Mouse (Mus musculus): ENCODE measurements around the gene Serpina3j. TPM values are rescaled to one million over a fixed set of nuclear protein-coding genes. Genes with fewer than 3 reads are reported as not detected.

The Serpina3j gene
- total RNA-seq, 1 experiment: not detected

- Histone ChIP-seq H3K36me3 (ENCODE audit: control insufficient read depth, insufficient read depth, low read length, poor library complexity, severe bottlenecking) (no peaks in the 10 kb centered on the region), H3K4me3 (ENCODE audit: insufficient read depth in 1 of 2, low read depth in 1 of 2, low read length in 2 of 2, poor library complexity in 1 of 2, severe bottlenecking in 1 of 2) (no peak overlapping the region), H3K9ac (ENCODE audit: insufficient read depth, low read depth, low read length, poor library complexity, severe bottlenecking) (no peak overlapping the region), H3K4me1 (ENCODE audit: control insufficient read depth in 2 of 2, insufficient read depth in 2 of 2, low read length in 2 of 2, poor library complexity in 1 of 2) (no peaks in the 10 kb centered on the region), H3K9me3 (ENCODE audit: control insufficient read depth, insufficient read depth, low read depth, low read length) (peaks cover 4% of the 10 kb centered on the region; the same call in 1 of the 2 replicates), H3K27ac (ENCODE audit: insufficient read depth, low read depth, low read length, poor library complexity, severe bottlenecking) (no peak overlapping the region)
- in situ Hi-C loops (cut with MboI; ENCODE audit: low sequenced_read_pairs in 2 of 2, unreplicated experiment in 2 of 2): no loop called here
- DNase-seq (ENCODE audit: low read depth, low spot score): no peak
- no peak for TF ChIP-seq HCFC1 (IDR thresholded peaks at IDR 0.05; ENCODE audit: borderline replicate concordance, insufficient read depth, low read length)
- TF ChIP-seq MAFK (IDR thresholded peaks at IDR 0.05; ENCODE audit: insufficient read depth, low read depth, low read length): no peak
- TF ChIP-seq CHD2 (IDR thresholded peaks at IDR 0.05; ENCODE audit: low read depth, low read length): no peak
- TF ChIP-seq ZNF384 (IDR thresholded peaks at IDR 0.05; ENCODE audit: low read depth, low read length): no peak
- no peak for TF ChIP-seq ZC3H11A (IDR thresholded peaks at IDR 0.05; ENCODE audit: borderline replicate concordance, low read depth, low read length)
Observed at GRCm38 (mm10) chr12:104283380-104283779, 31.0 kb upstream of the Serpina3j start.

GRCm38 (mm10) chr12:104288336-104288735 lies 26.0 kb upstream of the Serpina3j start:
- in situ Hi-C loops (cut with MboI; ENCODE audit: low sequenced_read_pairs in 2 of 2, unreplicated experiment in 2 of 2): no loop called here
- H3K36me3 ChIP-seq (ENCODE audit: control insufficient read depth, insufficient read depth, low read length, poor library complexity, severe bottlenecking): no peaks in the 10 kb centered on the region
- no peak overlapping the region for H3K27ac ChIP-seq (ENCODE audit: insufficient read depth, low read depth, low read length, poor library complexity, severe bottlenecking)
- no peak for DNase-seq (ENCODE audit: low read depth, low spot score)
- TF ChIP-seq CHD2 (IDR thresholded peaks at IDR 0.05; ENCODE audit: low read depth, low read length) (no peak), ZC3H11A (IDR thresholded peaks at IDR 0.05; ENCODE audit: borderline replicate concordance, low read depth, low read length) (no peak)
- no peaks in the 10 kb centered on the region for H3K4me1 ChIP-seq (ENCODE audit: control insufficient read depth in 2 of 2, insufficient read depth in 2 of 2, low read length in 2 of 2, poor library complexity in 1 of 2)
- no peak overlapping the region for H3K4me3 ChIP-seq (ENCODE audit: insufficient read depth in 1 of 2, low read depth in 1 of 2, low read length in 2 of 2, poor library complexity in 1 of 2, severe bottlenecking in 1 of 2)
- no peaks in the 10 kb centered on the region for H3K9me3 ChIP-seq (ENCODE audit: control insufficient read depth, insufficient read depth, low read depth, low read length)
- no peak overlapping the region for H3K9ac ChIP-seq (ENCODE audit: insufficient read depth, low read depth, low read length, poor library complexity, severe bottlenecking)

GRCm38 (mm10) chr12:104289872-104290271 lies 24.5 kb upstream of the Serpina3j start:
- Histone ChIP-seq H3K9ac (ENCODE audit: insufficient read depth, low read depth, low read length, poor library complexity, severe bottlenecking) (no peak overlapping the region), H3K4me1 (ENCODE audit: control insufficient read depth in 2 of 2, insufficient read depth in 2 of 2, low read length in 2 of 2, poor library complexity in 1 of 2) (no peaks in the 10 kb centered on the region), H3K36me3 (ENCODE audit: control insufficient read depth, insufficient read depth, low read length, poor library complexity, severe bottlenecking) (no peaks in the 10 kb centered on the region), H3K27ac (ENCODE audit: insufficient read depth, low read depth, low read length, poor library complexity, severe bottlenecking) (no peak overlapping the region), H3K9me3 (ENCODE audit: control insufficient read depth, insufficient read depth, low read depth, low read length) (no peaks in the 10 kb centered on the region), H3K4me3 (ENCODE audit: insufficient read depth in 1 of 2, low read depth in 1 of 2, low read length in 2 of 2, poor library complexity in 1 of 2, severe bottlenecking in 1 of 2) (no peak overlapping the region)
- DNase-seq (ENCODE audit: low read depth, low spot score): no peak
- in situ Hi-C loops (cut with MboI; ENCODE audit: low sequenced_read_pairs in 2 of 2, unreplicated experiment in 2 of 2): no loop called here
- TF ChIP-seq ZNF384 (IDR thresholded peaks at IDR 0.05; ENCODE audit: low read depth, low read length) (no peak), ZC3H11A (IDR thresholded peaks at IDR 0.05; ENCODE audit: borderline replicate concordance, low read depth, low read length) (no peak)

- Histone ChIP-seq H3K9me3 (ENCODE audit: control insufficient read depth, insufficient read depth, low read depth, low read length) (no peaks in the 10 kb centered on the region), H3K4me3 (ENCODE audit: insufficient read depth in 1 of 2, low read depth in 1 of 2, low read length in 2 of 2, poor library complexity in 1 of 2, severe bottlenecking in 1 of 2) (no peak overlapping the region), H3K36me3 (ENCODE audit: control insufficient read depth, insufficient read depth, low read length, poor library complexity, severe bottlenecking) (no peaks in the 10 kb centered on the region), H3K27ac (ENCODE audit: insufficient read depth, low read depth, low read length, poor library complexity, severe bottlenecking) (no peak overlapping the region), H3K4me1 (ENCODE audit: control insufficient read depth in 2 of 2, insufficient read depth in 2 of 2, low read length in 2 of 2, poor library complexity in 1 of 2) (no peaks in the 10 kb centered on the region), H3K9ac (ENCODE audit: insufficient read depth, low read depth, low read length, poor library complexity, severe bottlenecking) (no peak overlapping the region)
- DNase-seq (ENCODE audit: low read depth, low spot score): no peak
- in situ Hi-C loops (cut with MboI; ENCODE audit: low sequenced_read_pairs in 2 of 2, unreplicated experiment in 2 of 2): no loop called here
- TF ChIP-seq HCFC1 (IDR thresholded peaks at IDR 0.05; ENCODE audit: borderline replicate concordance, insufficient read depth, low read length) (no peak), ZNF384 (IDR thresholded peaks at IDR 0.05; ENCODE audit: low read depth, low read length) (no peak), MAFK (IDR thresholded peaks at IDR 0.05; ENCODE audit: insufficient read depth, low read depth, low read length) (no peak), CHD2 (IDR thresholded peaks at IDR 0.05; ENCODE audit: low read depth, low read length) (no peak), ZC3H11A (IDR thresholded peaks at IDR 0.05; ENCODE audit: borderline replicate concordance, low read depth, low read length) (no peak)
Observed at GRCm38 (mm10) chr12:104293963-104294362, 20.4 kb upstream of the Serpina3j start.

GRCm38 (mm10) chr12:104298049-104298448 lies 16.3 kb upstream of the Serpina3j start:
- no peaks in the 10 kb centered on the region for H3K36me3 ChIP-seq (ENCODE audit: control insufficient read depth, insufficient read depth, low read length, poor library complexity, severe bottlenecking)
- no peaks in the 10 kb centered on the region for H3K4me1 ChIP-seq (ENCODE audit: control insufficient read depth in 2 of 2, insufficient read depth in 2 of 2, low read length in 2 of 2, poor library complexity in 1 of 2)
- no peak overlapping the region for H3K4me3 ChIP-seq (ENCODE audit: insufficient read depth in 1 of 2, low read depth in 1 of 2, low read length in 2 of 2, poor library complexity in 1 of 2, severe bottlenecking in 1 of 2)
- no peak for TF ChIP-seq ZNF384 (IDR thresholded peaks at IDR 0.05; ENCODE audit: low read depth, low read length)
- no peak for TF ChIP-seq CHD2 (IDR thresholded peaks at IDR 0.05; ENCODE audit: low read depth, low read length)
- H3K27ac ChIP-seq (ENCODE audit: insufficient read depth, low read depth, low read length, poor library complexity, severe bottlenecking): no peak overlapping the region
- no peaks in the 10 kb centered on the region for H3K9me3 ChIP-seq (ENCODE audit: control insufficient read depth, insufficient read depth, low read depth, low read length)
- in situ Hi-C loops (cut with MboI; ENCODE audit: low sequenced_read_pairs in 2 of 2, unreplicated experiment in 2 of 2): no loop called here
- no peak overlapping the region for H3K9ac ChIP-seq (ENCODE audit: insufficient read depth, low read depth, low read length, poor library complexity, severe bottlenecking)
- no peak for DNase-seq (ENCODE audit: low read depth, low spot score)
